Mouse (Mus musculus) forebrain, embryonic 13.5 days (tissue): Measurements from ENCODE around the gene Slc17a5. TPM values are rescaled to one million over a fixed set of nuclear protein-coding genes. Genes with fewer than 3 reads are reported as not detected.

Experiments
- ATAC-seq: fragments of 200-750 bp; cut with Nextera tagmentation; 2 replicates; pipeline ENCODE4 v1.8.0; 2017
- H3K27ac ChIP-seq: fragments of 300-500 bp; sonication (generic); 2 replicates; pipeline ENCODE4 v1.5.1; 2015; ENCODE audit warnings: inconsistent platforms, mild to moderate bottlenecking, moderate library complexity
- H3K27me3 ChIP-seq: fragments of 300-500 bp; sonication (generic); 2 replicates; pipeline ENCODE4 v1.6.1; 2015; ENCODE audit warnings: mild to moderate bottlenecking, inconsistent platforms
- H3K36me3 ChIP-seq: fragments of 300-500 bp; sonication (generic); 2 replicates; pipeline ENCODE4 v1.6.1; 2015; ENCODE audit warnings: mild to moderate bottlenecking, inconsistent platforms; ENCODE audit not compliant: poor library complexity, severe bottlenecking
- H3K4me1 ChIP-seq: fragments of 300-500 bp; sonication (generic); 2 replicates; pipeline ENCODE4 v1.6.1; 2015; ENCODE audit warnings: inconsistent platforms
- H3K4me2 ChIP-seq: fragments of 300-500 bp; sonication (generic); 2 replicates; pipeline ENCODE4 v1.6.1; 2015; ENCODE audit warnings: inconsistent platforms, mild to moderate bottlenecking, moderate library complexity
- H3K4me3 ChIP-seq: fragments of 300-500 bp; sonication (generic); 2 replicates; pipeline ENCODE4 v1.5.1; 2015; ENCODE audit warnings: mild to moderate bottlenecking, inconsistent platforms
- H3K9ac ChIP-seq: fragments of 300-500 bp; sonication (generic); 2 replicates; pipeline ENCODE4 v1.6.1; 2015; ENCODE audit warnings: mild to moderate bottlenecking, inconsistent platforms
- H3K9me3 ChIP-seq: fragments of 300-500 bp; sonication (generic); replicated peaks from 2 replicates; pipeline ENCODE4 v1.6.1; 2016; ENCODE audit warnings: inconsistent platforms
- WGBS: fragments of 180-500 bp; shearing (Covaris S2); methylation state at CpG from one replicate; pipeline ENCODE4 v1.1.7; 2015; 5-methylcytosine and 5-hydroxymethylcytosine counted together
- polyA plus RNA-seq: library from polyadenylated mRNA; unstranded; fragments of >200 nt; fragmentation: Nextera tagmentation; extraction: Ambion mirVana; gene quantifications from 2 replicates; pipeline ENCODE4 v1.2.1, GENCODE M21; 2015

Gene Slc17a5
- polyA plus RNA-seq, result 15.3 and 15.8 TPM in 2 replicates

DNA sequence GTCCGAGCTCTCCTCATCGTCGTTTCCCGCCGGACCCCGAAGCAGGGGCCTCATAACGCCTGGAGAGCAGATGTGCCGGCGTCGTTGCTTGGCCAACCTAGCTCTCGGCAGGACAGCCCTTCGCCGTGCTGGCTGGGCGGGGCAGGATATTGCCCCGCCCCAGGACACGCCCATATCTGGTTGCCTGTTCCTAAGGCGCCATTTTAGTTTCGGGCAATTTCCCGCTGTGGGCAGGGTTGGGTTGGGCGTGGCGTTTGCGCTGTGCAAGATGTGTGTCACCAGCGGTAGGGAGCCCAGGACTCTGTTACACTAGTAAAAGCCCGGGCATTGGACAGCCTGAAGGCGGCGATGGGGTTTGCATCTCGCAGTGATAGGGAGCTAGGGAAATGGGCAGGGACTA lies at the start of gene Slc17a5:
Slc17a5 (minus strand) TSS at position 128 of the 400 bp plus-strand sequence.
- peaks cover 7% of the 10 kb centered on the region for H3K4me1 ChIP-seq
- H3K9me3 ChIP-seq, result no peaks in the 10 kb centered on the region
- peak within 1 kb of the TSS; percentile 66 for H3K4me3 ChIP-seq
- peak within 1 kb of the TSS; percentile 57 for H3K27ac ChIP-seq
- peak within 1 kb of the TSS; percentile 73 for H3K9ac ChIP-seq
- ATAC-seq, result peak; percentile 98
- H3K4me2 ChIP-seq, result peak within 1 kb of the TSS; percentile 65
- H3K36me3 ChIP-seq, result peaks cover 23% of the 10 kb centered on the region; the same call in 1 of the 2 replicates
- under 1% methylated on average over 27 of the region's 27 CpGs for WGBS
- no peaks in the 10 kb centered on the region for H3K27me3 ChIP-seq

DNA sequence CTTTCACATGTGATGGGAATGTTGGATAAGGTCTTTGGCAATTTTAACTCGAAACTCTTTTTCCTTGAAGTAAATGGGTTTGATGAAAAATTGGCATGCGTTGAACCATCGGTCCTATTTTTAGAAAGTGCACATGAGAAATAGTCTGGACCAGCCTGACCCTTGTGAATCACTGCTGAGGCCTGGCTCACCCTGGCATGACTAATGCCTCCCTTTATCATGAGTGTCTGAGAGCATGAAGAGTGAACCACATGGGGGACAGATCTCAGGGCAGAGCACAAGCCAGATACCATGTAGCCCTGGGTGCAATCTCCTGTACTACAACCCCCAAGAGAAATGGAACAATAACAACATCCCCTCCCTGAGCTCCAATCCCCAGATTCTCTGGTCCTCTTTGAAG lies 46.1 kb upstream of the Slc17a5 start:
- H3K27me3 ChIP-seq, result no peaks in the 10 kb centered on the region
- H3K9me3 ChIP-seq, result no peaks in the 10 kb centered on the region
- H3K4me3 ChIP-seq, result no peak overlapping the region
- no peaks in the 10 kb centered on the region for H3K36me3 ChIP-seq
- H3K9ac ChIP-seq, result no peak overlapping the region
- WGBS, result 95% methylated on average over 3 of the region's 3 CpGs
- H3K4me1 ChIP-seq, result no peaks in the 10 kb centered on the region
- H3K4me2 ChIP-seq, result no peak overlapping the region
- H3K27ac ChIP-seq, result no peak overlapping the region
- no peak for ATAC-seq

- no peaks in the 10 kb centered on the region for H3K9me3 ChIP-seq
- no peak overlapping the region for H3K4me2 ChIP-seq
- no peak overlapping the region for H3K9ac ChIP-seq
- ATAC-seq, result no peak
- H3K4me3 ChIP-seq, result no peak overlapping the region
- H3K27me3 ChIP-seq, result no peaks in the 10 kb centered on the region
- H3K36me3 ChIP-seq, result no peaks in the 10 kb centered on the region
- H3K4me1 ChIP-seq, result no peaks in the 10 kb centered on the region
- WGBS, result 87% methylated on average over 6 of the region's 6 CpGs
- no peak overlapping the region for H3K27ac ChIP-seq
Measured at GRCm38 (mm10) chr9:78631755-78632434, 44.1 kb upstream of the Slc17a5 start.

GRCm38 (mm10) chr9:78629991-78630390 lies 42.1 kb upstream of the Slc17a5 start:
- no peak for ATAC-seq
- no peak overlapping the region for H3K4me2 ChIP-seq
- H3K27me3 ChIP-seq, result no peaks in the 10 kb centered on the region
- H3K4me1 ChIP-seq, result no peaks in the 10 kb centered on the region
- H3K9ac ChIP-seq, result no peak overlapping the region
- no peaks in the 10 kb centered on the region for H3K36me3 ChIP-seq
- no peak overlapping the region for H3K4me3 ChIP-seq
- H3K9me3 ChIP-seq, result no peaks in the 10 kb centered on the region
- 31% methylated on average over 6 of the region's 6 CpGs for WGBS
- H3K27ac ChIP-seq, result no peak overlapping the region

GRCm38 (mm10) chr9:78623301-78623747 lies 35.5 kb upstream of the Slc17a5 start:
- no peak overlapping the region for H3K4me2 ChIP-seq
- no peak overlapping the region for H3K9ac ChIP-seq
- no peaks in the 10 kb centered on the region for H3K27me3 ChIP-seq
- H3K4me3 ChIP-seq, result no peak overlapping the region
- WGBS, result 88% methylated on average over 10 of the region's 10 CpGs
- ATAC-seq, result no peak
- H3K9me3 ChIP-seq, result no peaks in the 10 kb centered on the region
- H3K36me3 ChIP-seq, result no peaks in the 10 kb centered on the region
- no peaks in the 10 kb centered on the region for H3K4me1 ChIP-seq
- H3K27ac ChIP-seq, result no peak overlapping the region

DNA sequence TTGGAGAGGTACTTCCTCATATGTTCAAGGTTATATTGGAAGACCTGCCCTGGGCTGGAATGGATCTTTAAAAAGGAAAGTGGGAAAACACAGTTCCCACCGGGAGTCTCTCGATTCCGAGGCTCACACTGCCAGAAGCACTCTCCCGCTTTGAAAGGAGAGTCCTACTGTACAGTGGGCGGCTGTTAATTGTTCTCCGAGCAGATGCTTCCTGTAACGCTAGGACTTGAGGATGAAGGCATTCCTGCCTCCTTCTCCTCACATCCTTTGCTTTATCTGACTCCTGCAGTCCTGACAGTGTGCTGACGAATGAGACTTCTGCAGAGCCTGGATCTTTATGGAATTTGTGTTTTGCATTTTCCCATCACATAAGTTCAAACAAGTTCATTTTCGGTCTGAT lies 31.4 kb upstream of the Slc17a5 start:
- no peak overlapping the region for H3K4me2 ChIP-seq
- no peak overlapping the region for H3K9ac ChIP-seq
- WGBS, result 86% methylated on average over 9 of the region's 9 CpGs
- peaks cover 15% of the 10 kb centered on the region for H3K27me3 ChIP-seq
- peaks cover 12% of the 10 kb centered on the region for H3K4me1 ChIP-seq
- no peak overlapping the region for H3K27ac ChIP-seq
- ATAC-seq, result no peak
- no peaks in the 10 kb centered on the region for H3K36me3 ChIP-seq
- H3K4me3 ChIP-seq, result no peak overlapping the region
- no peaks in the 10 kb centered on the region for H3K9me3 ChIP-seq

- Histone ChIP-seq H3K4me3 (peak within 1 kb of the TSS; percentile 57), H3K27ac (no peak within 1 kb of the TSS), H3K9ac (peak within 1 kb of the TSS; percentile 66), H3K4me2 (peak within 1 kb of the TSS; percentile 82), H3K4me1 (peaks cover 15% of the 10 kb centered on the region), H3K36me3 (no peaks in the 10 kb centered on the region), H3K27me3 (peaks cover 15% of the 10 kb centered on the region), H3K9me3 (no peaks in the 10 kb centered on the region)
- WGBS, result 0% methylated on average over 43 of the region's 43 CpGs
- ATAC-seq, result peak; percentile 79
Measured at GRCm38 (mm10) chr9:78615401-78616021, 27.7 kb upstream of the Slc17a5 start, which contains the start of gene Cd109. Gene Cd109 (plus strand): TSS chr9:78615546.

GRCm38 (mm10) chr9:78614201-78614600 lies 26.4 kb upstream of the Slc17a5 start:
- Histone ChIP-seq H3K4me3 (no peak overlapping the region), H3K9ac (no peak overlapping the region), H3K4me1 (peaks cover 15% of the 10 kb centered on the region), H3K27ac (no peak overlapping the region), H3K36me3 (no peaks in the 10 kb centered on the region), H3K9me3 (no peaks in the 10 kb centered on the region), H3K4me2 (no peak overlapping the region), H3K27me3 (peaks cover 15% of the 10 kb centered on the region)
- peak; percentile 79 for ATAC-seq
- 45% methylated on average over 6 of the region's 6 CpGs for WGBS

GRCm38 (mm10) chr9:78601046-78601730 lies 13.3 kb upstream of the Slc17a5 start:
- Histone ChIP-seq H3K4me1 (no peaks in the 10 kb centered on the region), H3K9ac (no peak overlapping the region), H3K27ac (no peak overlapping the region), H3K36me3 (no peaks in the 10 kb centered on the region), H3K4me2 (no peak overlapping the region), H3K27me3 (no peaks in the 10 kb centered on the region), H3K4me3 (no peak overlapping the region), H3K9me3 (no peaks in the 10 kb centered on the region)
- 0 out of 2 replicates have a peak, but pooled peaks have one; percentile 41 for ATAC-seq
- 58% methylated on average over 4 of the region's 4 CpGs for WGBS

- Histone ChIP-seq H3K9me3 (no peaks in the 10 kb centered on the region), H3K4me2 (no peak overlapping the region), H3K27ac (no peak overlapping the region), H3K36me3 (no peaks in the 10 kb centered on the region), H3K4me1 (no peaks in the 10 kb centered on the region), H3K9ac (no peak overlapping the region), H3K4me3 (no peak overlapping the region), H3K27me3 (no peaks in the 10 kb centered on the region)
- 86% methylated on average over 5 of the region's 5 CpGs for WGBS
- ATAC-seq, result no peak
Measured at GRCm38 (mm10) chr9:78599927-78600326, 12.1 kb upstream of the Slc17a5 start.

GRCm38 (mm10) chr9:78596834-78597233 lies 9.0 kb upstream of the Slc17a5 start:
- H3K27ac ChIP-seq, result no peak overlapping the region
- H3K9me3 ChIP-seq, result no peaks in the 10 kb centered on the region
- no peaks in the 10 kb centered on the region for H3K27me3 ChIP-seq
- H3K4me2 ChIP-seq, result no peak overlapping the region
- H3K4me3 ChIP-seq, result no peak overlapping the region
- 4% methylated on average over 5 of the region's 5 CpGs for WGBS
- peak; percentile 59 for ATAC-seq
- no peaks in the 10 kb centered on the region for H3K36me3 ChIP-seq
- H3K4me1 ChIP-seq, result no peaks in the 10 kb centered on the region
- no peak overlapping the region for H3K9ac ChIP-seq
